Mouse (Mus musculus): Measurements from ENCODE around the gene Gm27029. TPM values are rescaled to one million over a fixed set of nuclear protein-coding genes. Genes with fewer than 3 reads are reported as not detected.
A peak's percentile ranks its signal among the peaks of the same experiment; 100 is the strongest.
"Not testable (repeated sequence)": the region's sequence is repeated elsewhere in the genome, so short reads cannot be mapped to it uniquely, and the experiment has no call there.

The Gm27029 gene
- polyA plus RNA-seq (2016; fragmentation: Nextera tagmentation; extraction: Ambion mirVana), result 3.6 and 4.2 TPM in 2 replicates

GRCm38 (mm10) chr11:101424105-101424851, at the start of gene Gm27029:
Gene Gm27029 (minus strand): TSS chr11:101424796.
- 10% methylated on average over 23 of the region's 23 CpGs for WGBS (ENCODE audit: insufficient replicate concordance)
- Histone ChIP-seq H3K4me3 (peak within 1 kb of the TSS; percentile 98), H3K36me3 (peaks cover 6% of the 10 kb centered on the region; the same call in 1 of the 2 replicates), H3K4me1 (peaks cover 39% of the 10 kb centered on the region), H3K9ac (peak within 1 kb of the TSS; percentile 85), H3K27ac (peak within 1 kb of the TSS; percentile 78), H3K27me3 (replicated peaks) (no peaks in the 10 kb centered on the region), H3K9me3 (replicated peaks) (no peaks in the 10 kb centered on the region), H3K4me2 (peak within 1 kb of the TSS; percentile 99)
- ATAC-seq, result no peak

DNA sequence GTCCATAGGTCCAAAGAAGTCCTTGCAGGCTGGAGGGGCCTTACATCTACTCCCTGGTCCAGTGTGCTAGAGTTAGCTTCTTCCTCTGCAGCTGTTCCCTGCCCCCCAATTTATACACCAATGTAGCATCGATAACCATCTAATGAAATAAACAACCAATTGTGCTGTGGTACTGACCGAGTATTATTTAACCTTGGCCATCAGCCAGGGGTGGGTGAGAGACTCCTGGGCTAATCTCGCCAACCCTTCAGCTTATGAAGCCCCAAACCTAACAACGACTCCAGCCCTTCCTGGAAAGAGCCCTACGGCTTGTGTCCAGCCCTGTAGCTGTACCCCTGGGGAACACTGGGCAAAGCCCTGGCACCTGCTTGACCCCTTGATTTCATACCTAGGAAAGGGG, 49.7 kb upstream of the Gm27029 start:
- Histone ChIP-seq H3K4me3 (no peak overlapping the region), H3K27ac (no peak overlapping the region), H3K27me3 (replicated peaks) (peaks cover 47% of the 10 kb centered on the region), H3K9me3 (replicated peaks) (no peaks in the 10 kb centered on the region), H3K36me3 (no peaks in the 10 kb centered on the region), H3K4me2 (no peak overlapping the region), H3K4me1 (peaks cover 6% of the 10 kb centered on the region), H3K9ac (no peak overlapping the region)
- no peak for ATAC-seq
- WGBS (ENCODE audit: insufficient replicate concordance), result 66% methylated on average over 5 of the region's 5 CpGs

- not testable (repeated sequence) for H3K9me3 ChIP-seq (replicated peaks); ATAC-seq; H3K36me3 ChIP-seq; H3K9ac ChIP-seq; H3K4me1 ChIP-seq; H3K4me3 ChIP-seq; H3K4me2 ChIP-seq; H3K27ac ChIP-seq
- peaks cover 46% of the 10 kb centered on the region for H3K27me3 ChIP-seq (replicated peaks)
- 39% methylated on average over 1 of the region's 1 CpGs for WGBS (ENCODE audit: insufficient replicate concordance)
Observed at GRCm38 (mm10) chr11:101473686-101474085, 49.1 kb upstream of the Gm27029 start.

- ATAC-seq, result no peak
- H3K27me3 ChIP-seq (replicated peaks), result peaks cover 54% of the 10 kb centered on the region
- no peaks in the 10 kb centered on the region for H3K9me3 ChIP-seq (replicated peaks)
- H3K4me2 ChIP-seq, result no peak overlapping the region
- H3K36me3 ChIP-seq, result no peaks in the 10 kb centered on the region
- no peak overlapping the region for H3K27ac ChIP-seq
- no peak overlapping the region for H3K9ac ChIP-seq
- WGBS (ENCODE audit: insufficient replicate concordance), result 57% methylated on average over 7 of the region's 7 CpGs
- peaks cover 17% of the 10 kb centered on the region for H3K4me1 ChIP-seq
- H3K4me3 ChIP-seq, result no peak overlapping the region
Observed at GRCm38 (mm10) chr11:101472336-101472735, 47.7 kb upstream of the Gm27029 start.

- ATAC-seq, result no peak
- no peak overlapping the region for H3K4me2 ChIP-seq
- no peak overlapping the region for H3K4me3 ChIP-seq
- H3K27me3 ChIP-seq (replicated peaks), result peaks cover 58% of the 10 kb centered on the region
- no peaks in the 10 kb centered on the region for H3K9me3 ChIP-seq (replicated peaks)
- 72% methylated on average over 3 of the region's 3 CpGs for WGBS (ENCODE audit: insufficient replicate concordance)
- peaks cover 21% of the 10 kb centered on the region for H3K4me1 ChIP-seq
- H3K27ac ChIP-seq, result no peak overlapping the region
- H3K36me3 ChIP-seq, result no peaks in the 10 kb centered on the region
- no peak overlapping the region for H3K9ac ChIP-seq
Observed at GRCm38 (mm10) chr11:101471926-101472325, 47.3 kb upstream of the Gm27029 start.

DNA sequence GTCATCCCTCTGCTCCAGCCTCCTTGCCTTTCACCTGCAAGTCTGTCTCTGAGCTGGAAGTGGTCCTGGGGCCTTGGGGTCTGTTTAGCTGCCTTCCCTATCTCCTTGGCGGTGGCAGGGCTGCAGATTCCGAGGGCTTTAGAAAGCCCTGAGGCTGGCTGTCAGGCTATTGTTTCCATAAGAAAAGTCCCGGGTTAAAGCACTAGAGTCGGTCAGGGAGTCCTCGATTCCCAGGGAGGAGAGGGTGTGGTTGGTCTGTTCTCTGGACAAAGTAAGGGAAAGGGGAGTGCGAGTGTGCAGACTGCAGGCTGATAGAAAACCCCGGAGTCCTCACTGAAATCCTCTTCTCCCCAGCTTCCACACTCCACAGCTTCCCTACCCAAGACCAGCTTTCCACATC, 45.6 kb upstream of the Gm27029 start:
- Histone ChIP-seq H3K27ac (no peak overlapping the region), H3K4me2 (no peak overlapping the region), H3K9ac (no peak overlapping the region), H3K9me3 (replicated peaks) (no peaks in the 10 kb centered on the region), H3K27me3 (replicated peaks) (peaks cover 73% of the 10 kb centered on the region), H3K4me3 (no peak overlapping the region), H3K36me3 (no peaks in the 10 kb centered on the region), H3K4me1 (peaks cover 39% of the 10 kb centered on the region)
- WGBS (ENCODE audit: insufficient replicate concordance), result 66% methylated on average over 7 of the region's 7 CpGs
- ATAC-seq, result no peak

- H3K36me3 ChIP-seq, result no peaks in the 10 kb centered on the region
- no peak for ATAC-seq
- peak overlapping the region; percentile 100 for H3K4me2 ChIP-seq
- H3K27ac ChIP-seq, result no peak overlapping the region
- peaks cover 79% of the 10 kb centered on the region for H3K27me3 ChIP-seq (replicated peaks)
- H3K4me3 ChIP-seq, result peak overlapping the region; percentile 74
- WGBS (ENCODE audit: insufficient replicate concordance), result 47% methylated on average over 4 of the region's 4 CpGs
- peaks cover 49% of the 10 kb centered on the region for H3K4me1 ChIP-seq
- no peaks in the 10 kb centered on the region for H3K9me3 ChIP-seq (replicated peaks)
- H3K9ac ChIP-seq, result no peak overlapping the region
Observed at GRCm38 (mm10) chr11:101469155-101469554, 44.6 kb upstream of the Gm27029 start.

GRCm38 (mm10) chr11:101468731-101469130, 44.1 kb upstream of the Gm27029 start:
- Histone ChIP-seq H3K4me3 (peak overlapping the region; percentile 74), H3K36me3 (no peaks in the 10 kb centered on the region), H3K4me1 (peaks cover 53% of the 10 kb centered on the region), H3K4me2 (peak overlapping the region; percentile 100), H3K9me3 (replicated peaks) (no peaks in the 10 kb centered on the region), H3K27me3 (replicated peaks) (peaks cover 82% of the 10 kb centered on the region), H3K27ac (no peak overlapping the region), H3K9ac (peak overlapping the region; percentile 73)
- 10% methylated on average over 13 of the region's 13 CpGs for WGBS (ENCODE audit: insufficient replicate concordance)
- ATAC-seq, result no peak

DNA sequence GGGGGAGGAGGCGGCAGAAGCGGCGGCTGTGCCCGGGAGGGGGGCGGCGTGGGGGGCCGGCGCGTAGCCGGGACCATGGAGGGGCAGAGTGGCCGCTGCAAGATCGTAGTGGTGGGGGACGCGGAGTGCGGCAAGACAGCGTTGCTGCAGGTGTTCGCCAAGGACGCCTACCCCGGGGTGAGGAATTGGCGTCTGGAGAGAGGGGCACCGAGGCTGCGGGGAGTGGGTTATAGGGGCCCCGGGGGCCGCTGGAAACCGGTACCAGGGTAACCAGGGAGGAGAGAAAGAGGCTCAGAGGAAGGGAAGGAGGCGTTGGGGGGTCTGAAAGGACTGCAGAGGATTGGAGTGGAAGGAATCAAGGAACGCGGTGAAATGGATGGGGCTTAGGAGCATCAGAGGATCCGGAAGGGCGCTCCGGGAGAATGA, 43.7 kb upstream of the Gm27029 start:
- Histone ChIP-seq H3K27ac (0 out of 2 replicates have a peak overlapping the region, but pooled peaks have one; percentile 28), H3K36me3 (no peaks in the 10 kb centered on the region), H3K4me1 (peaks cover 58% of the 10 kb centered on the region), H3K9me3 (replicated peaks) (no peaks in the 10 kb centered on the region), H3K4me3 (peak overlapping the region; percentile 74), H3K27me3 (replicated peaks) (peaks cover 85% of the 10 kb centered on the region), H3K4me2 (peak overlapping the region; percentile 100), H3K9ac (peak overlapping the region; percentile 73)
- no peak for ATAC-seq
- WGBS (ENCODE audit: insufficient replicate concordance), result under 1% methylated on average over 28 of the region's 31 CpGs

DNA sequence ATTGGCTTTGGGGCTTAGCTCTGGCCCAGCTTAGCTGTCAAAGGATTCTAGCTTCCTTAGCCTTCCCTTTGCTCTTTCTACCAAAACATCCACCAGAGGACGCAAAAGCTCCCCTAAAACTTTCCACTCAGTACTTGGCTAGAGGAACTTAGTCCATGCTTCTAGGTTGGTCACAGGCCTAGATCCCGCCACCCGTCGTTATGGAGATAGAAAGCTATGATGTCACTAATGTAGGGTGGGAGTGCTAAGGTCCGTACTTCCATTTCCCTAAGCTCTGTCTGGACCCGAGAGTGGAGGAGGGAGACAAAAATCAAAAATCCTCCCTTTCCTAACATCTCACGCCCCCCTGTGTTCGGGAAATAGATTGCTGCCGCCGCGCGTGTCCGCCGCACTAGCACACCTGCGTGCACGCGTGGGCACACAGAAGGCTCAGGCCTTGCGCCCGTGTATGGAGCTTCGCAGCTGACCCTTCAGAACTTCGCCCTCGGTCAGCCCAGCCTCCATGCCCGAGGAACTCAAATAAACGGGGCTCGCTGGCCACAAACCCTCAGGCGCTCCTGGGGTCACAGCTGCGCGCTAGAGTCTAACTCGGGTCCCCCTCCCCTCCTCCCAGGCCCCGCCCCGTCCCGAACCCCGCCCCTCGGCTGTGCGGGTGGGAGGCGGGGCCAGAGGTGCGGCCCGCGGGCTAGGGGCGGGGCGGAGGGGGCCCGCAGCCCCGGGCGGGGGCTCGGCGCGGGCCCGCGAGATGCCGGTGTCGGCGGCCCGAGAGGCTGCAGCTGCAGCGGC, 43.1 kb upstream of the Gm27029 start:
- H3K9ac ChIP-seq, result peak overlapping the region; percentile 73
- H3K4me2 ChIP-seq, result peak overlapping the region; percentile 100
- H3K27me3 ChIP-seq (replicated peaks), result peaks cover 81% of the 10 kb centered on the region
- H3K9me3 ChIP-seq (replicated peaks), result no peaks in the 10 kb centered on the region
- H3K4me1 ChIP-seq, result peaks cover 64% of the 10 kb centered on the region
- under 1% methylated on average over 44 of the region's 54 CpGs for WGBS (ENCODE audit: insufficient replicate concordance)
- ATAC-seq, result peak; percentile 67
- peak overlapping the region; percentile 74 for H3K4me3 ChIP-seq
- no peak overlapping the region for H3K27ac ChIP-seq
- H3K36me3 ChIP-seq, result no peaks in the 10 kb centered on the region

- not testable (repeated sequence) for H3K9me3 ChIP-seq (replicated peaks); H3K27ac ChIP-seq; ATAC-seq; H3K36me3 ChIP-seq
- H3K27me3 ChIP-seq (replicated peaks), result peaks cover 71% of the 10 kb centered on the region
- H3K4me1 ChIP-seq, result peaks cover 72% of the 10 kb centered on the region
- H3K4me3 ChIP-seq, result peak overlapping the region; percentile 71
- H3K9ac ChIP-seq, result 0 out of 2 replicates have a peak overlapping the region, but pooled peaks have one; percentile 69
- H3K4me2 ChIP-seq, result peak overlapping the region; percentile 99
- 57% methylated on average over 5 of the region's 5 CpGs for WGBS (ENCODE audit: insufficient replicate concordance)
Observed at GRCm38 (mm10) chr11:101466552-101466950, 42.0 kb upstream of the Gm27029 start.
